Mouse (Mus musculus) urinary bladder, postnatal 14 days (tissue): ENCODE measurements at regions not wholly inside any gene's neighbourhood (a gene's known extent, or its start where the extent isn't known, plus 50 kb on each side); places are given as distances from the start of the nearest gene placed in this dataset.

Experiments used
- DNase-seq: peaks from one replicate; pipeline ENCODE4 v3.0.0; 2021; ENCODE audit warnings: low spot score

- no peak for DNase-seq
Observed at GRCm38 (mm10) chr5:128550736-128551135, 49.9 kb upstream of the Fzd10 start.

GRCm38 (mm10) chr5:128549811-128550210, 50.8 kb upstream of the Fzd10 start:
- no peak for DNase-seq

- peak; percentile 14 for DNase-seq
Observed at GRCm38 (mm10) chr5:128542049-128542448, 58.6 kb upstream of the Fzd10 start.

DNA sequence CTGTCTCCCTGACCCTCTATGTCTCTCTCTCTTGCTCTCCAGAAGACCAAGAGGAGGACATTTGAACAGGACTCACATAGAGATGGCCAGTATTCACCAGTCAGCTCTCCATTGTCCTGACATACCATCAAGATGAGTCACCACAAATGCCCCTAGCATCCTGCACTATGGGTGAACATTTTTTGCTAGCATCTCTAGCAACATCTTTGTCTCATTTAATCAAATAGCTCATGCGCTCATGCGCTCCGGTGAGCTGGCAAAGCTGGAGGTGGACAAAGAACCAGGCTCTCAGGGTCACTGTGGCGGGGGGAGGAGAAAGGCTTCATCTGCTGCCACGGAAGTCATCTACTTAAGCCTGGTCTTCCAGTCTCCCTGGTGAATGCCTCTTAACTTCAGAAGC, 62.0 kb upstream of the Fzd10 start:
- no peak for DNase-seq

DNA sequence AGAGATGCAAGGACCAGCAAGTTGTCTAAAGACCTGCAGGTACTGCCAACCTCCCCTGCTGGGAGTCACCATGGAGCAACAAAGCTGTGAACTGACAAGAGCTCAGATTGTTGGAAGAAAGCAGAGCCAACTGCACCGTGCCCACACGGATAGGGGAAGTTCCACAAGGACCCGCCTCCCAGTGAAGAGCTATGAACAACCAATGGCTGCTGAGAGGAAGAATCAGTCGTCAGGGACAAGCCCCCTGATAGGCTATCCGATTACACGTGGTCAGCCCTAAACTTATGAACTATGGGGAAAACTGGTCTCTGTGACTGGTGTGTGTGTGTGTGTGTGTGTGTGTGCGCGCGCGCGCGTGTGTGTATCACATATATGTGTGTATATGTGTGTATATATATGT, 63.4 kb upstream of the Fzd10 start:
- DNase-seq = no peak

GRCm38 (mm10) chr5:128536393-128536792, 64.3 kb upstream of the Fzd10 start:
- DNase-seq = no peak

GRCm38 (mm10) chr5:128527241-128527640, 73.4 kb upstream of the Fzd10 start:
- DNase-seq = peak; percentile 52

GRCm38 (mm10) chr5:128526432-128526831, 74.2 kb upstream of the Fzd10 start:
- DNase-seq = peak; percentile 79

DNA sequence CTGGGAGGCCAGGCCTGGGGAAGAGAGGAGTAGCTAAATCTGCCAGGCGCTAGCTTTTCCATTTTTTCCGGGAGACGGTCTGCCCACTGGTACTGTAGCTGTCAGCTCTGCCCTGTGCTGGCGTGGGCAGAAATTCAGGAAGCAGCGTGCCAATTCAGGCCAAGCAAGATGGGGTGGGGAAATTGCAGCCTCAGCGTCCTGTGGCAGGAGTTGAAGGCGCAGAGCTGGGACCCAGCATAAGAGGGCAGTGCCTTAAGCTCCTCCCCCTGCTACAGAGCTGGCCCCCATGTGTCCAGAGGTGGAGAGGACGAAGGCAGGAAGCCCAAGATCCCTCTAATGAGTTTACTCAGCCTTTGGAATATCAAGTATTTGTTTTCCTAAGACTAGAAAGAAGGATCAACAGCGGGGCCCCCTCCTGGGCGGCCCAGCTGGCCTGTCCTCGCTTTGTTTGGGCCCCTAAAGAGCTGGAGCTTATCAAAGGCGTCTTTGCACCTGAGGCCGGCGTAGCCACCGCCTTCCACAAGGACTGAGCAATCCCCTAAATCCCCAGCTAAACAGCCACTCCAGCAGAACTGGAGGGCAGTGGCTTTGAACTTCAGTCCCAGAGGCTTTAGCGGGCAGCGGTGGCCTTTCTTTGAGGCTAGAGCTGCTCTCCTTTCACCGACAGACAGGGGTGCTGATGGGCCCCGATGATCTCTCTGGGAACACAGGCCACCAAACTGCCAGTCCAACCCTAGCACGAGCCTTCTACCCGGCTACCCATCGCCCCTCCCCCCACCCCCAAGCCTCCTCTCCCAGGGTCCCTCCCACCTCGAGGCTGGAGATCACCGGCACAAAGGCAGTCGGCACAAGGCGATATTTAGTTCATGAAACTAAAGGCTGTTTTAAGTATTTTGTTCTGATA, 76.0 kb upstream of the Fzd10 start:
- no peak for DNase-seq

DNA sequence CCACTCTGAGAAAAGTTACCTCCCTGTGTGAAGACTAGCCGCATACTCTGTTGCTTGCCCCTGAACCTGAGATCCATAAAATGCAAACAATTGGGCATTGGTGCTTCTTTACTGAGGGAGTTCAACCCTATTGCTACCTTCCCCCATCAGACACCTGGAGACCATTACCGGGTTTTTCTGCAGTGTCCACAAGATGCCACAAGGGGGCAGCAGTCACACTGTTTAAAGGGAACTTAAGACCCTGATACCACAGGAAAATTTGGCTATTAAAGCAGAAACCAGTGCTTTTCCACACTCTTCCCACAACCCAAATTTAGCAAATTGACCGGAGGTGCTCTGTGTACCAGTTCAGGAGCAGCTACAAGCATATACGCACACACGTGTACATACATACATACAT, 78.0 kb upstream of the Fzd10 start:
- peak; percentile 40 for DNase-seq

DNA sequence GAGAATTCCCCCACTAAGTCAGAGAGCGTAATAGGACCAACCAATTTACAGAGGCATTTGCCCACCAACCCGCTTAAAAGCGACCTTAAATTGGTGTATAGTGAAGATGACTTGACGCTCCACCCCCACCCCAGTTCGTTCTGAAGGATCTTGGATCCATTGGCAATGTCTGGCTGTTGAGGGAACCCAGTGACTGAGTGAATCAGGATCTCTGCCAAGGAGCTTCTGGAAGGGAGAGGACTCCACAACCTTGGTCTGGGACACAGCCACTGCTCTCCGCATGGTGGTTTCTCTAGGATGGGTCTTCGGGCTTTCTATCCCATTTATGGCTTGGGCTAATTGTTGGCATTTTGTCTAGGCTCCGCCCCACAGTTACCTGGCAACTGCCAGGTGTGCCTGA, 83.3 kb upstream of the Fzd10 start:
- no peak for DNase-seq

DNA sequence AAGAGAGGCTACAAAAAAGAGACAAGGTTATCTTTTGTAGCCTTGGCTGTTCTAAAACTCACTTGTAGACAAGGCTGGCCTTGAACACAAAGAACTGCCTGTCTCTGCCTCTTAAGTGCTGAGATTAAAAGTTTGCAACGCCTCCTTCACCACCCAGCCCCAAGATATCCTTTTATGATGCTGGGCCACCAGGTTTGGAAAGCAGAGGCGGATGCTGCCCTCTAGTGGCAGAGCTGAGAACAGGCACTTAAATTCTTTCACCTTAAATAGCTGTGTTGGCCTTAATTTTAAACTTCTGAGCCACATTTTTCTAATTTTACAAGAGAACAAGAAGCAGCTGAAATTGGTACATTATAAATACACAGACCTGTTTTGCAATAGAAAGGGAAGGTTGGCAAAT, 82.5 kb upstream of the Tmem132d start:
- DNase-seq = no peak

- no peak for DNase-seq
Observed at GRCm38 (mm10) chr5:128513261-128513660, 80.4 kb upstream of the Tmem132d start.

GRCm38 (mm10) chr5:128512606-128513005, 79.7 kb upstream of the Tmem132d start:
- DNase-seq = no peak

GRCm38 (mm10) chr5:128504502-128504901, 71.6 kb upstream of the Tmem132d start:
- peak; percentile 27 for DNase-seq

- DNase-seq = no peak
Observed at GRCm38 (mm10) chr5:128499488-128499887, 66.6 kb upstream of the Tmem132d start.

GRCm38 (mm10) chr5:128499033-128499432, 66.2 kb upstream of the Tmem132d start:
- DNase-seq = peak; percentile 10

DNA sequence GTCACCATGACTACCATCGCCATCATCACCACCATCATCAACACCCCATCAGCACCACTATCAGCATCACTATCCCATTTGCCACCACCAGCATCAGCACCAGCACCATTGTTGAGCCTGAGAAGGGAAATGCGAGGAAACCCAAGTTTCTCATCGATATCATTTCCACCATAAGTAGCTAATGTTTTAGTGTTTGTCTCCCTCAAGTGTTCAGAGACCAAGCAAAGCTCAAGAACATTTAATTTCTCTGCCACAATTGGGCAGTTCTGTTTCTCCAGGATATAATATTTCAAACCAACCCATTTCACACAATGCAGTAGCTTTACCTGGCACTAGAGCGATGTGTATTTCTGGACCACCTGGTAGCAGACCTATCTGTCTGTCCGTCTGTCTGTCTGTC, 59.7 kb upstream of the Tmem132d start:
- no peak for DNase-seq

GRCm38 (mm10) chr5:128491155-128491554, 58.3 kb upstream of the Tmem132d start:
- no peak for DNase-seq

- DNase-seq = no peak
Observed at GRCm38 (mm10) chr5:128488872-128489580, 56.1 kb upstream of the Tmem132d start.

DNA sequence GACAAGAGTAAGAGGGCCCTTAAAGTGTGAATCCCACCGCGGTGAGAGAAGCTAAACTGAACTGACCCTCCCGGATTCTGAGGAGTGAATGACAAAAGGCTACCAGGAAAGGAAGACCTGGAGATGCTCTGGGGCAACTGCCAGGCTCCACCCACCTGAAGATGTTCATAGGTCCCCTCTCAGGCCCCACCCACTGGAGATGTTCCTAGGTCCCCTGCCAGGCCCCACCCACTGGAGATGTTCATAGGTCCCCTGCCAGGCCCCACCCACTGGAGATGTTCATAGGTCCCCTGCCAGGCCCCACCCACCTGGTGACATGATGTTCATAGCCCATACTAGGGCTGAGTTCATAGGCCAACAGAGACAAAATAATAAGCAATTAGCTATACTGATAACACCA, 54.5 kb upstream of the Tmem132d start:
- no peak for DNase-seq

DNA sequence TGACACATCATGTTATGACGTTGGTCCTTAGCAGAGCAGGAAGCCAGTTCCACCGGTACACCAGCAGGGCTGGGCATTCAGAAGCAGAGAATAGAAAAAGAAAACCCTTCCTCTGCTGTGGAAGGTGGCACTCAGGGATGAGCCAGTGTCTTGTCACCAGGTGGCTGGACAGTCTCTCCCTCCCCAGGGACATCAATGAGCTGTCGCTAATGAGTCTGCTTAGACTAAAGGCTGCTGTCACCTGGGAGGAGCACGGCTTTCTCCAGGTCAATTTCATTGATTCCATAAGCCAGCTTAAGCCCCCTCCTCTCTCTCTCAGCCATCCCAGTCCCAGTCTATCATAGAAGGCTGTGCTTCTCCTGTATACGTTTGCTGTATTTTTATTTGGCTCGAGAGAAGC, 51.2 kb upstream of the Tmem132d start:
- DNase-seq = no peak

- no peak for DNase-seq
Observed at GRCm38 (mm10) chr5:128483441-128483810, 50.5 kb upstream of the Tmem132d start.
